Mouse (Mus musculus) brown adipose tissue, adult 24 weeks (tissue): ENCODE measurements around the gene Sfmbt2. TPM values are rescaled to one million over a fixed set of nuclear protein-coding genes. Genes with fewer than 3 reads are reported as not detected.

Experiments
- H3K27ac ChIP-seq: fragments of 200-500 bp; replicated peaks from 2 replicates; pipeline ENCODE4 v1.5.1; 2012; ENCODE audit warnings: low read depth, mild to moderate bottlenecking, low read length
- H3K4me1 ChIP-seq: fragments of 200-500 bp; 2 replicates; pipeline ENCODE4 v1.6.1; 2012; ENCODE audit warnings: low read length, mixed read lengths; ENCODE audit not compliant: control insufficient read depth, insufficient read depth, insufficient read length
- H3K4me3 ChIP-seq: fragments of 200-500 bp; 2 replicates; pipeline ENCODE4 v1.5.1; 2012; ENCODE audit warnings: low read depth, mild to moderate bottlenecking, low read length, moderate library complexity; ENCODE audit not compliant: insufficient read depth
- polyA plus RNA-seq: library from polyadenylated mRNA; stranded (reverse); fragments of >200 nt; gene quantifications from 2 replicates; pipeline ENCODE4 v1.2.4, GENCODE M21; 2012; ENCODE audit not compliant: missing spikeins, insufficient read depth, insufficient read length

The Sfmbt2 gene
- polyA plus RNA-seq, 1 experiment: not detected

GRCm38 (mm10) chr2:10359861-10360260, 10.4 kb upstream of the Sfmbt2 start:
- H3K4me1 ChIP-seq: no peaks in the 10 kb centered on the region; the same call in 1 of the 2 replicates
- H3K27ac ChIP-seq: no peak overlapping the region

GRCm38 (mm10) chr2:10365081-10365480, 5.2 kb upstream of the Sfmbt2 start:
- Histone ChIP-seq H3K27ac (no peak overlapping the region), H3K4me1 (no peaks in the 10 kb centered on the region; the same call in 1 of the 2 replicates)

More at GRCm38 (mm10) chr2:10359861-10360260, 10.4 kb upstream of the Sfmbt2 start:
- H3K4me3 ChIP-seq: no peak overlapping the region

GRCm38 (mm10) chr2:10366284-10366683, 4.0 kb upstream of the Sfmbt2 start:
- no peaks in the 10 kb centered on the region for H3K4me1 ChIP-seq
- no peak overlapping the region for H3K4me3 ChIP-seq
- no peak overlapping the region for H3K27ac ChIP-seq

More at GRCm38 (mm10) chr2:10365081-10365480, 5.2 kb upstream of the Sfmbt2 start:
- H3K4me3 ChIP-seq: no peak overlapping the region

- Histone ChIP-seq H3K4me1 (peaks cover 9% of the 10 kb centered on the region), H3K4me3 (no peak overlapping the region), H3K27ac (no peak overlapping the region)
Observed at GRCm38 (mm10) chr2:10369676-10370075, 634 bp upstream of the Sfmbt2 start.

GRCm38 (mm10) chr2:10370687-10371458, 563 bp downstream of the Sfmbt2 start:
- H3K4me3 ChIP-seq: no peak overlapping the region
- peaks cover 14% of the 10 kb centered on the region for H3K4me1 ChIP-seq

GRCm38 (mm10) chr2:10371459-10371817, 1.1 kb downstream of the Sfmbt2 start:
- Histone ChIP-seq H3K4me3 (no peak overlapping the region; the same call in 1 of the 2 replicates), H3K4me1 (peaks cover 14% of the 10 kb centered on the region), H3K27ac (no peak overlapping the region)

More at GRCm38 (mm10) chr2:10370687-10371458, 563 bp downstream of the Sfmbt2 start:
- H3K27ac ChIP-seq: no peak overlapping the region

- Histone ChIP-seq H3K27ac (no peak overlapping the region), H3K4me1 (peaks cover 14% of the 10 kb centered on the region), H3K4me3 (peak overlapping the region; percentile 56; the same call in 1 of the 2 replicates)
Observed at GRCm38 (mm10) chr2:10371899-10372298, 1.6 kb downstream of the Sfmbt2 start.

GRCm38 (mm10) chr2:10372321-10372723, 2.0 kb downstream of the Sfmbt2 start:
- Histone ChIP-seq H3K4me3 (peak overlapping the region; percentile 56), H3K27ac (no peak overlapping the region), H3K4me1 (peaks cover 14% of the 10 kb centered on the region)

GRCm38 (mm10) chr2:10372776-10373507, 2.6 kb downstream of the Sfmbt2 start:
- Histone ChIP-seq H3K4me1 (peaks cover 14% of the 10 kb centered on the region), H3K4me3 (peak overlapping the region; percentile 56)

GRCm38 (mm10) chr2:10373508-10374206, 3.3 kb downstream of the Sfmbt2 start:
- no peak overlapping the region for H3K27ac ChIP-seq
- H3K4me3 ChIP-seq: peak overlapping the region; percentile 50
- H3K4me1 ChIP-seq: peaks cover 14% of the 10 kb centered on the region

More at GRCm38 (mm10) chr2:10372776-10373507, 2.6 kb downstream of the Sfmbt2 start:
- H3K27ac ChIP-seq: no peak overlapping the region

- Histone ChIP-seq H3K4me3 (peak overlapping the region; percentile 50), H3K27ac (no peak overlapping the region), H3K4me1 (peaks cover 14% of the 10 kb centered on the region)
Observed at GRCm38 (mm10) chr2:10374207-10375023, 4.1 kb downstream of the Sfmbt2 start.

- Histone ChIP-seq H3K4me1 (peaks cover 14% of the 10 kb centered on the region), H3K4me3 (peak overlapping the region; percentile 50), H3K27ac (no peak overlapping the region)
Observed at GRCm38 (mm10) chr2:10375024-10375372, 4.7 kb downstream of the Sfmbt2 start.

- no peak overlapping the region for H3K4me3 ChIP-seq
- H3K27ac ChIP-seq: no peak overlapping the region
- H3K4me1 ChIP-seq: no peaks in the 10 kb centered on the region
Observed at GRCm38 (mm10) chr2:10389988-10390387, 19.7 kb downstream of the Sfmbt2 start.

GRCm38 (mm10) chr2:10390791-10391190, 20.5 kb downstream of the Sfmbt2 start:
- H3K4me1 ChIP-seq: no peaks in the 10 kb centered on the region
- no peak overlapping the region for H3K4me3 ChIP-seq
- no peak overlapping the region for H3K27ac ChIP-seq
